Mouse (Mus musculus): ENCODE results near the gene C1rb. TPM values are rescaled to one million over a fixed set of nuclear protein-coding genes. Genes with fewer than 3 reads are reported as not detected.
"Not testable (repeated sequence)": the region's sequence is repeated elsewhere in the genome, so short reads cannot be mapped to it uniquely, and the experiment has no call there.

The C1rb gene
- polyA plus RNA-seq, 1 experiment from 2014 or later: not detected

DNA sequence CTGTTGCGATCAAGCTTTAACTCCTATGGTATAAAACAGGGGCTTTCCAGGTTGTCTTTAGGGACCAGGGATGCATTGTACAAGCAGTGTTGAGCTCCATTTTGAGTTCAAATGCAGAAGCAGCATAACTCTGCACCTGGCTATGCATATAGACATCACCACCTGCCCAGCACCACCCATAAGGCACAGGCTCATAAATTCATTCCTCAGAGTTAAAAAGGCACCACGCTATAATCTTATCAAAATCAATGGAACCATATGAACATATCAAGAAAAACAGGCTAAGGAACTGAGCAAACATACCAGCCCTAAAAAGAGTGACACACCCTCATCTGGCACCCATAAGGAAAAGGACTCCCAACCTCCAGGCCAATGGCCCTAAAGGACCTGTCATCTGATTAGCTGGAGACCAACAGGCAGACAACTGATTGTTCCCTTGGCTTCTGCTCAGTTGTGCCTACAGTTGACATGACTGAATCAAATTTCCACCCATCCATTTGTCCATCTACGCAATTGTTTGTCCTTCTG, 21.0 kb upstream of the C1rb start:
- no peak overlapping the region for H3K4me2 ChIP-seq (ENCODE audit: low read length)
- H3K27me3 ChIP-seq (replicated peaks; ENCODE audit: control insufficient read depth, insufficient read depth, low read length): no peaks in the 10 kb centered on the region
- H3K27ac ChIP-seq (ENCODE audit: low read length): no peak overlapping the region
- H3K4me1 ChIP-seq (replicated peaks; ENCODE audit: control insufficient read depth, insufficient read depth, low read length): no peaks in the 10 kb centered on the region
- ATAC-seq: no peak
- H3K4me3 ChIP-seq (replicated peaks; ENCODE audit: low read length): no peak overlapping the region
- no peaks in the 10 kb centered on the region; the same call in 1 of the 2 replicates for H3K9me3 ChIP-seq (ENCODE audit: control insufficient read depth, low read length)
- no peak overlapping the region for H3K9ac ChIP-seq (replicated peaks; ENCODE audit: low read depth, low read length)
- H3K36me3 ChIP-seq (ENCODE audit: control insufficient read depth, insufficient read depth): no peaks in the 10 kb centered on the region
- 89% methylated on average over 3 of the region's 3 CpGs for WGBS

DNA sequence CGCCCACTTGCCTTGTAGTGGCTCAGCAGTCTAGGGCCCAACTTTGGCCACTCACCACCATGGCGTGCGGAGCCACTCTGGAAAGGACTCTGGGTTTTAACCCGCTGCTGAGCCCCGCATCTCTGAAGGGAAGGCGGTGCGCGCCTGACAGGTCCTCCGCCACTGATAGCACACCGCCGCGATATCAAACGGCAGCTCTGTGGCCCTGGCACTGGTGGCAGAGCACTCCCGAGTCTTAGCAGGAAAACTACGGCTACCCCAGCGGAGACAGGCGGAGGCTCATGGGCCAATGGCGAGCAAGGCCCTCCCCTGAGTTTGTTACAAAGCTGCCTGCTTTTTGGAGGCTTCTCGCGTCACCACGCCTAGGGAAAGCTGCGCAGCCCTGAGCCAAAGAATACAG, 17.3 kb upstream of the C1rb start:
- WGBS: 76% methylated on average over 22 of the region's 22 CpGs
- no peaks in the 10 kb centered on the region for H3K27me3 ChIP-seq (replicated peaks; ENCODE audit: control insufficient read depth, insufficient read depth, low read length)
- no peaks in the 10 kb centered on the region; the same call in 1 of the 2 replicates for H3K9me3 ChIP-seq (ENCODE audit: control insufficient read depth, low read length)
- no peaks in the 10 kb centered on the region for H3K36me3 ChIP-seq (ENCODE audit: control insufficient read depth, insufficient read depth)
- no peak overlapping the region for H3K27ac ChIP-seq (ENCODE audit: low read length)
- H3K9ac ChIP-seq (replicated peaks; ENCODE audit: low read depth, low read length): no peak overlapping the region
- H3K4me1 ChIP-seq (replicated peaks; ENCODE audit: control insufficient read depth, insufficient read depth, low read length): no peaks in the 10 kb centered on the region
- H3K4me2 ChIP-seq (ENCODE audit: low read length): no peak overlapping the region
- H3K4me3 ChIP-seq (replicated peaks; ENCODE audit: low read length): no peak overlapping the region
- no peak for ATAC-seq

DNA sequence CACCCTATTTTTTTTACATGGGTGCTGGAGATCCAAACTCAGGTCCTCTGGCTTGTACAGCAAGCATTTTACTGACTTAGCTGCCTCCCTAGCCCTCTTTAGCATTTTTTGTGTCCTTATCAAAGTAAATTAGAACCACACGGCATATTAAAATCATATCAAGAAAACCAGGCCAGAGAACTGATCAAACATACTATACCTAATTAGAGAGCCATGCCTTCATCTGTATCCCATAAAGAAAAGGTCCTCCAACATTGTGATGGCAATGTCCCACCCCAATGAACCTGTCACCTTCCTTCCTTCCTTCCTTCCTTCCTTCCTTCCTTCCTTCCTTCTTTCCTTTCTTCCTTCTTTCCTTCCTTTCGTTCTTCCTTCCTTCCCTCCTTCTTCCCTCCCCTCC, 14.1 kb upstream of the C1rb start:
- 80% methylated on average over 2 of the region's 2 CpGs for WGBS
- ATAC-seq; H3K4me1 ChIP-seq (replicated peaks; ENCODE audit: control insufficient read depth, insufficient read depth, low read length); H3K9ac ChIP-seq (replicated peaks; ENCODE audit: low read depth, low read length); H3K4me2 ChIP-seq (ENCODE audit: low read length); H3K4me3 ChIP-seq (replicated peaks; ENCODE audit: low read length); H3K27ac ChIP-seq (ENCODE audit: low read length); H3K36me3 ChIP-seq (ENCODE audit: control insufficient read depth, insufficient read depth); H3K9me3 ChIP-seq (ENCODE audit: control insufficient read depth, low read length); H3K27me3 ChIP-seq (replicated peaks; ENCODE audit: control insufficient read depth, insufficient read depth, low read length): not testable (repeated sequence)

DNA sequence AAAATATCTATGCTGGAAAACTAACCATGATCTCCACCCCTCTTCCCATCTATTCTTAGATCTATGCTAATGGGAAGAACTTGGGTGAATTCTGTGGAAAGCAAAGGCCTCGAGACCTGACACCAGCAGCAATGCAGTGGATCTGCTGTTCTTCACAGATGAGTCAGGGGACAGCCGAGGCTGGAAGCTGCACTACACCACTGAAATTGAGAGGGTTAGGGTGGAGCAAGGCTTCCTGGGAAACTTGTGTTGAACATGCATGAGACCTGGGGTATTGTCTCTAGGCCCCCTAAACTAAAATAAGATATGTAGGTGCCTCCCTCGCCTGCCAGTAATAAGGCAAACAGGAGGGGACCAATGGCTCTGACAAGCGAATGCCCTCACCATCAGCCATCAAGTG, 8.9 kb upstream of the C1rb start:
- not testable (repeated sequence) for H3K4me3 ChIP-seq (replicated peaks; ENCODE audit: low read length); H3K9me3 ChIP-seq (ENCODE audit: control insufficient read depth, low read length); H3K27me3 ChIP-seq (replicated peaks; ENCODE audit: control insufficient read depth, insufficient read depth, low read length); H3K9ac ChIP-seq (replicated peaks; ENCODE audit: low read depth, low read length); H3K4me1 ChIP-seq (replicated peaks; ENCODE audit: control insufficient read depth, insufficient read depth, low read length); H3K27ac ChIP-seq (ENCODE audit: low read length); ATAC-seq; H3K36me3 ChIP-seq (ENCODE audit: control insufficient read depth, insufficient read depth); H3K4me2 ChIP-seq (ENCODE audit: low read length)
- 94% methylated on average over 4 of the region's 4 CpGs for whole genome bisulfite sequencing

DNA sequence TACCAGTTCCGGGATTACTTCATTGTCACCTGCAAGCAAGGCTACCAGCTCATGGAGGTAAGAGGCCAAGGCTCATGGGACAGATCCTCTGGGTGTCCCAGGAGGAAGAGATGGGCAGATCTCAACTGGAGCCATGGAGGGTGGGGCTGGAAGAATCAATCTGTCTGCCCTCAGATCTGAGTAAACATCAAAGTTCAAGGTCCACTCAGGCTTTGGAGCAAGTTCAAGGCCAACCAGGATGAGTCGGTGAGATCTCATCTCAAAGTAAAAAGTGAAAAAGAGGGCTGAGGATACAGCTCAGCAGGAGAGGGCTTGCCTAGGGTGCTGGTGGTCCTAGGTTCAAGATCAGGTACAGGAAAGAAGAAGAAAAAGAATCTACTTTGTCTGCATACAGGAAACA, 8.5 kb upstream of the C1rb start:
- H3K9ac ChIP-seq (replicated peaks; ENCODE audit: low read depth, low read length); H3K9me3 ChIP-seq (ENCODE audit: control insufficient read depth, low read length); H3K4me2 ChIP-seq (ENCODE audit: low read length); H3K4me1 ChIP-seq (replicated peaks; ENCODE audit: control insufficient read depth, insufficient read depth, low read length); H3K36me3 ChIP-seq (ENCODE audit: control insufficient read depth, insufficient read depth); H3K4me3 ChIP-seq (replicated peaks; ENCODE audit: low read length); H3K27ac ChIP-seq (ENCODE audit: low read length); ATAC-seq; H3K27me3 ChIP-seq (replicated peaks; ENCODE audit: control insufficient read depth, insufficient read depth, low read length): not testable (repeated sequence)
- WGBS: 98% methylated on average over 2 of the region's 2 CpGs

DNA sequence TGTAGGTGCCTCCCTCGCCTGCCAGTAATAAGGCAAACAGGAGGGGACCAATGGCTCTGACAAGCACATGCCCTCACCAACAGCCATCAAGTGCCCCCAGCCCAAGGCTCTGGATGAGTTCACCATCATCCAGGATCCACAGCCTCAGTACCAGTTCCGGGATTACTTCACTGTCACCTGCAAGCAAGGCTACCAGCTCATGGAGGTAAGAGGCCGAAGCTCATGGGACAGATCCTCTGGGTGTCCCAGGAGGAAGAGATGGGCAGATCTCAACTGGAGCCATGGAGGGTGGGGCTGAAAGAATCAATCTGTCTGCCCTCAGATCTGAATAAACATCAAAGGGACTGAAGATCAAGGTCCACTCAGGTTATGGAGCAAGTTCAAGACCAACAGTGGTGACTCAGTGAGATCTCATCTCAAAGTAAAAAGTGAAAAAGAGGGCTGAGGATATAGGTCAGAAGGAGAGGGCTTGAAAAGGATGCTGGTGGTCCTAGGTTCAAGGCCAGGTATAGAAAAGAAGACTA, 5.1 kb downstream of the C1rb start:
- H3K9me3 ChIP-seq (ENCODE audit: control insufficient read depth, low read length); H3K27ac ChIP-seq (ENCODE audit: low read length); H3K27me3 ChIP-seq (replicated peaks; ENCODE audit: control insufficient read depth, insufficient read depth, low read length); H3K4me3 ChIP-seq (replicated peaks; ENCODE audit: low read length); H3K4me2 ChIP-seq (ENCODE audit: low read length); ATAC-seq; H3K4me1 ChIP-seq (replicated peaks; ENCODE audit: control insufficient read depth, insufficient read depth, low read length); H3K36me3 ChIP-seq (ENCODE audit: control insufficient read depth, insufficient read depth); H3K9ac ChIP-seq (replicated peaks; ENCODE audit: low read depth, low read length): not testable (repeated sequence)
- WGBS: 81% methylated on average over 3 of the region's 3 CpGs

DNA sequence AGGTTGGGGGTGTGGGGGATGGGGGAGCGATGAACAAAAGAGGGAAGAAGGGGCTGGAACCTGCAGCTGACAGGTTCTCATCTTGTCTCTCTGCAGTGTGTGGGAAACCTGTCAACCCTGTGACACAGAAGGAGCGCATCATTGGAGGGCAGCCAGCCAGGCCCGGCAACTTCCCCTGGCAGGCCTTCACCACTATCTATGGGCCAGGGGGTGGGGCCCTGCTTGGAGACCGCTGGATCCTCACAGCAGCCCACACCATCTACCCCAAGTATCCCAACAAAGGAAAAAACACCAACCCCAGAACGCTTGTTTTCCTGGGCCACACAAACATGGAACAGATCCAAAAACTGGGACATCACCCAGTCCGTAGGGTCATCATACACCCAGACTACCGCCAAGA, 10.1 kb downstream of the C1rb start:
- H3K4me3 ChIP-seq (replicated peaks; ENCODE audit: low read length); ATAC-seq; H3K36me3 ChIP-seq (ENCODE audit: control insufficient read depth, insufficient read depth); H3K4me2 ChIP-seq (ENCODE audit: low read length); H3K9ac ChIP-seq (replicated peaks; ENCODE audit: low read depth, low read length); H3K4me1 ChIP-seq (replicated peaks; ENCODE audit: control insufficient read depth, insufficient read depth, low read length); H3K9me3 ChIP-seq (ENCODE audit: control insufficient read depth, low read length); H3K27ac ChIP-seq (ENCODE audit: low read length); H3K27me3 ChIP-seq (replicated peaks; ENCODE audit: control insufficient read depth, insufficient read depth, low read length): not testable (repeated sequence)
- 79% methylated on average over 7 of the region's 7 CpGs for WGBS

DNA sequence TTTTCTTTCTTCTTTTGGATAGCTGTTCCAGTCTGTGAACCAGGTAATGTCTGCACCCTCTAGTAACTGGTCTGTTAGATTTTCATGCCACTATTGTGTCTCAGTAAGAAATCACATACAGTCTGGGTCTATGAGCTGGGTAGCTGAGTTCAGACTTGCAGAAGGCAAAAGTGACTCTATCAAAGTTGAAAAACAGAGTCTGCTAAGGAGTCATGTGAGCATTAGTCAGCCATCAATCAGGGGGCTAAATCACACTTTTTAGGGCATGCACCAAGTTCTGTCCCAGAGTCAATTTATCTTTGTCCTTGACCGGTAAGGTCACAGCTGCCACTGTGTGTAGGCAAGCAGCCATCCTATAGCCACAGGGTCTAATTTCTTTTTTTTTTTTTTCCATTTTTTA, 12.1 kb downstream of the C1rb start:
- no peak for ATAC-seq
- Histone ChIP-seq H3K4me1 (replicated peaks; ENCODE audit: control insufficient read depth, insufficient read depth, low read length) (no peaks in the 10 kb centered on the region), H3K4me3 (replicated peaks; ENCODE audit: low read length) (no peak overlapping the region), H3K27me3 (replicated peaks; ENCODE audit: control insufficient read depth, insufficient read depth, low read length) (no peaks in the 10 kb centered on the region), H3K4me2 (ENCODE audit: low read length) (no peak overlapping the region), H3K9me3 (ENCODE audit: control insufficient read depth, low read length) (no peaks in the 10 kb centered on the region), H3K27ac (ENCODE audit: low read length) (no peak overlapping the region), H3K9ac (replicated peaks; ENCODE audit: low read depth, low read length) (no peak overlapping the region), H3K36me3 (ENCODE audit: control insufficient read depth, insufficient read depth) (no peaks in the 10 kb centered on the region)
- whole genome bisulfite sequencing: 94% methylated on average over 1 of the region's 1 CpGs

DNA sequence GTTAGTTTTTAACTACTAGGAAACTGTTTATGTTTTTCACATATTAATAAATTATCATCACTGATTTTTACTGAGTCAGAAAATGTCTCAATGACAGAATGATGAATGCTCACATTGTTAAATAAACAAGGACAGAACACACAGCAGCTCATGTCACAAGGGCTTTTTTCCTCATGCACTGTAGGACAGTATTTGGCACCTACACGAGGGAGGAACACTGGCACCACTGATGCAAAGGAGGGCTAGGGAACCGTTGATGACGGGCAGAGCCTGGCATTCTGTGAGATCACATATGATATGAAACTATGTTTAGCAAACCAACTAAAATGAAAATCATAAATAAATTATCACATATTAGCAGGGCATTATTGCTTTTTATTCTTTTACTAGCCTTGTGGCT, 14.8 kb downstream of the C1rb start:
- 84% methylated on average over 3 of the region's 3 CpGs for WGBS
- Histone ChIP-seq H3K27ac (ENCODE audit: low read length) (no peak overlapping the region), H3K4me3 (replicated peaks; ENCODE audit: low read length) (no peak overlapping the region), H3K27me3 (replicated peaks; ENCODE audit: control insufficient read depth, insufficient read depth, low read length) (no peaks in the 10 kb centered on the region), H3K9me3 (ENCODE audit: control insufficient read depth, low read length) (no peaks in the 10 kb centered on the region), H3K9ac (replicated peaks; ENCODE audit: low read depth, low read length) (no peak overlapping the region), H3K4me2 (ENCODE audit: low read length) (no peak overlapping the region), H3K36me3 (ENCODE audit: control insufficient read depth, insufficient read depth) (no peaks in the 10 kb centered on the region), H3K4me1 (replicated peaks; ENCODE audit: control insufficient read depth, insufficient read depth, low read length) (no peaks in the 10 kb centered on the region)
- ATAC-seq: no peak

DNA sequence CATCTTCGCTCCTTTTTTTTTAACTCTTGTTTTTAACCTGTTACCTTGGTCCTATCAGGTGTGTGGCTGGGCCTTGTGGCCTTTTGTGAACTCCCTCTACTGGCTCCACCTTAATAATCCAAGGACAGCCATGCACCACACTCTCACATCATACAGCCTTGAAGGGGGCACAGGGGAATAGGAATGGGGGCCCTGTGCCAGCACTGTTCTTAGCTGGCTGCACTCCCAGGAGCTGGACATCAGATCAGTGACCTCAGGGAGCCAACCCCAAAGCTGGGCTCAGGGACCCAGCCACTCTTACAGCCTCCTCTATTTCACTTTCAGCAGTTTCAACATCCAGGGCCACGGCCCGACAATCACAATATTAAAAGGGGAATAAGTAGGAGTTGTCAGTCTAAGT, 15.7 kb downstream of the C1rb start:
- Histone ChIP-seq H3K36me3 (ENCODE audit: control insufficient read depth, insufficient read depth) (no peaks in the 10 kb centered on the region), H3K9me3 (ENCODE audit: control insufficient read depth, low read length) (no peaks in the 10 kb centered on the region), H3K9ac (replicated peaks; ENCODE audit: low read depth, low read length) (no peak overlapping the region), H3K4me3 (replicated peaks; ENCODE audit: low read length) (no peak overlapping the region), H3K4me1 (replicated peaks; ENCODE audit: control insufficient read depth, insufficient read depth, low read length) (no peaks in the 10 kb centered on the region), H3K27ac (ENCODE audit: low read length) (no peak overlapping the region), H3K4me2 (ENCODE audit: low read length) (no peak overlapping the region), H3K27me3 (replicated peaks; ENCODE audit: control insufficient read depth, insufficient read depth, low read length) (no peaks in the 10 kb centered on the region)
- ATAC-seq: no peak
- 80% methylated on average over 3 of the region's 3 CpGs for WGBS
